Mouse (Mus musculus) embryonic facial prominence, embryonic 14.5 days (tissue): ENCODE measurements around the gene Alox12b. TPM values are rescaled to one million over a fixed set of nuclear protein-coding genes. Genes with fewer than 3 reads are reported as not detected.
A peak's percentile ranks its signal among the peaks of the same experiment; 100 is the strongest.

Source experiments
- ATAC-seq: fragments of 200-750 bp; cut with Nextera tagmentation; 2 replicates; pipeline ENCODE4 v1.8.0; 2017; ENCODE audit warnings: low read depth, moderate number of reproducible peaks, moderate TSS enrichment
- DNase-seq: peaks from one replicate; pipeline ENCODE4 v3.0.0-alpha.2; 2015; ENCODE audit warnings: low spot score
- H3K27ac ChIP-seq: fragments of 300-500 bp; sonication (generic); replicated peaks from 2 replicates; pipeline ENCODE4 v1.5.1; 2014; ENCODE audit warnings: low read depth, mild to moderate bottlenecking, low read length, moderate library complexity
- H3K27me3 ChIP-seq: fragments of 300-500 bp; sonication (generic); replicated peaks from 2 replicates; pipeline ENCODE4 v1.6.1; 2014; ENCODE audit warnings: low read length; ENCODE audit not compliant: control insufficient read depth, insufficient read depth
- H3K36me3 ChIP-seq: fragments of 300-500 bp; sonication (generic); 2 replicates; pipeline ENCODE4 v1.6.1; 2014; ENCODE audit warnings: low read length, mixed read lengths; ENCODE audit not compliant: control insufficient read depth, insufficient read depth
- H3K4me1 ChIP-seq: fragments of 300-500 bp; sonication (generic); 2 replicates; pipeline ENCODE4 v1.6.1; 2014; ENCODE audit warnings: antibody characterized with exemption, low read length; ENCODE audit not compliant: control insufficient read depth, insufficient read depth
- H3K4me2 ChIP-seq: fragments of 300-500 bp; sonication (generic); 2 replicates; pipeline ENCODE4 v1.6.1; 2014; ENCODE audit warnings: low read depth, mild to moderate bottlenecking, low read length, moderate library complexity, mixed read lengths
- H3K4me3 ChIP-seq: fragments of 300-500 bp; sonication (generic); 2 replicates; pipeline ENCODE4 v1.5.1; 2014; ENCODE audit warnings: low read depth, mild to moderate bottlenecking, low read length
- H3K9ac ChIP-seq: fragments of 300-500 bp; sonication (generic); 2 replicates; pipeline ENCODE4 v1.6.1; 2014; ENCODE audit warnings: low read depth, mild to moderate bottlenecking, low read length, moderate library complexity, mixed read lengths
- H3K9me3 ChIP-seq: fragments of 300-500 bp; sonication (generic); 2 replicates; pipeline ENCODE4 v1.6.1; 2016; ENCODE audit warnings: low read length; ENCODE audit not compliant: control insufficient read depth
- WGBS: fragments of 180-500 bp; shearing (Covaris S2); extraction: QIAGEN DNeasy Blood & Tissue Kit; methylation state at CpG from one replicate; pipeline ENCODE4 v1.1.7; 2014; 5-methylcytosine and 5-hydroxymethylcytosine counted together
- polyA plus RNA-seq: library from polyadenylated mRNA; unstranded; fragments of >200 nt; fragmentation: Nextera tagmentation; extraction: Ambion mirVana; gene quantifications from 2 replicates; pipeline ENCODE4 v1.2.1, GENCODE M21; 2014

Gene Alox12b
- polyA plus RNA-seq, 1 experiment from 2014 or later: 4.8 TPM

- DNase-seq: no peak
- Histone ChIP-seq H3K4me1 (peaks cover 12% of the 10 kb centered on the region), H3K36me3 (peaks cover 7% of the 10 kb centered on the region), H3K9me3 (no peaks in the 10 kb centered on the region), H3K27ac (no peak overlapping the region), H3K4me3 (no peak overlapping the region), H3K27me3 (no peaks in the 10 kb centered on the region), H3K4me2 (no peak overlapping the region), H3K9ac (no peak overlapping the region)
- WGBS: 70% methylated on average over 3 of the region's 3 CpGs
- no peak for ATAC-seq
Observed at GRCm38 (mm10) chr11:69114018-69114417, 42.8 kb upstream of the Alox12b start.

GRCm38 (mm10) chr11:69114621-69115020 is 42.2 kb upstream of the Alox12b start:
- Histone ChIP-seq H3K27me3 (no peaks in the 10 kb centered on the region), H3K36me3 (peaks cover 1% of the 10 kb centered on the region), H3K9me3 (no peaks in the 10 kb centered on the region), H3K4me3 (no peak overlapping the region), H3K4me2 (no peak overlapping the region), H3K27ac (no peak overlapping the region), H3K9ac (no peak overlapping the region), H3K4me1 (peaks cover 18% of the 10 kb centered on the region)
- 80% methylated on average over 3 of the region's 3 CpGs for whole genome bisulfite sequencing
- ATAC-seq (no peak), DNase-seq (no peak)

- Histone ChIP-seq H3K27me3 (no peaks in the 10 kb centered on the region), H3K9ac (no peak overlapping the region), H3K4me1 (peaks cover 28% of the 10 kb centered on the region), H3K9me3 (no peaks in the 10 kb centered on the region), H3K27ac (no peak overlapping the region), H3K4me3 (no peak overlapping the region), H3K36me3 (no peaks in the 10 kb centered on the region), H3K4me2 (peak overlapping the region; percentile 99)
- 57% methylated on average over 5 of the region's 5 CpGs for WGBS
- ATAC-seq (no peak), DNase-seq (no peak)
Observed at GRCm38 (mm10) chr11:69116843-69117242, 39.9 kb upstream of the Alox12b start.

GRCm38 (mm10) chr11:69117737-69118695 is 38.8 kb upstream of the Alox12b start:
- under 1% methylated on average over 38 of the region's 45 CpGs for whole genome bisulfite sequencing
- 0 out of 2 replicates have a peak, but pooled peaks have one; percentile 4 for ATAC-seq
- H3K4me1 ChIP-seq: peaks cover 21% of the 10 kb centered on the region

GRCm38 (mm10) chr11:69118765-69119164 is 38.0 kb upstream of the Alox12b start:
- Histone ChIP-seq H3K4me3 (peak overlapping the region; percentile 84), H3K9ac (peak overlapping the region; percentile 81; the same call in 1 of the 2 replicates), H3K27me3 (no peaks in the 10 kb centered on the region), H3K4me1 (peaks cover 21% of the 10 kb centered on the region), H3K9me3 (no peaks in the 10 kb centered on the region), H3K4me2 (peak overlapping the region; percentile 99), H3K36me3 (no peaks in the 10 kb centered on the region), H3K27ac (peak overlapping the region; percentile 78; the same call in 1 of the 2 replicates)
- 2% methylated on average over 15 of the region's 15 CpGs for WGBS
- peak; percentile 81 for DNase-seq
- ATAC-seq: 0 out of 2 replicates have a peak, but pooled peaks have one; percentile 10

More at GRCm38 (mm10) chr11:69117737-69118695, 38.8 kb upstream of the Alox12b start:
- no peaks in the 10 kb centered on the region for H3K9me3 ChIP-seq
- H3K27me3 ChIP-seq: no peaks in the 10 kb centered on the region
- H3K36me3 ChIP-seq: no peaks in the 10 kb centered on the region
- DNase-seq: peak; percentile 70
- H3K4me2 ChIP-seq: peak overlapping the region; percentile 99
- H3K9ac ChIP-seq: peak overlapping the region; percentile 81
- H3K4me3 ChIP-seq: peak overlapping the region; percentile 84
- H3K27ac ChIP-seq: peak overlapping the region; percentile 78

- Histone ChIP-seq H3K27me3 (no peaks in the 10 kb centered on the region), H3K36me3 (no peaks in the 10 kb centered on the region), H3K4me3 (peak overlapping the region; percentile 88), H3K9me3 (no peaks in the 10 kb centered on the region), H3K9ac (0 out of 2 replicates have a peak overlapping the region, but pooled peaks have one; percentile 37), H3K27ac (no peak overlapping the region), H3K4me2 (peak overlapping the region; percentile 99), H3K4me1 (peaks cover 21% of the 10 kb centered on the region)
- DNase-seq (no peak), ATAC-seq (no peak)
- 33% methylated on average over 14 of the region's 14 CpGs for WGBS
Observed at GRCm38 (mm10) chr11:69119446-69120155, 37.2 kb upstream of the Alox12b start.

GRCm38 (mm10) chr11:69120221-69121000 is 36.4 kb upstream of the Alox12b start, which contains the start of gene Hes7:
Gene Hes7, plus strand, starts transcription at chr11:69120404.
- peak; percentile 26 for DNase-seq
- Histone ChIP-seq H3K4me3 (peak within 1 kb of the TSS; percentile 88), H3K27ac (peak within 1 kb of the TSS; percentile 84; the same call in 1 of the 2 replicates)

More at GRCm38 (mm10) chr11:69120221-69121000, 36.4 kb upstream of the Alox12b start, which contains the start of gene Hes7:
- Histone ChIP-seq H3K4me1 (peaks cover 21% of the 10 kb centered on the region), H3K9me3 (no peaks in the 10 kb centered on the region), H3K9ac (peak within 1 kb of the TSS; percentile 65), H3K36me3 (no peaks in the 10 kb centered on the region), H3K27me3 (no peaks in the 10 kb centered on the region), H3K4me2 (peak within 1 kb of the TSS; percentile 99)
- 2% methylated on average over 27 of the region's 27 CpGs for WGBS
- ATAC-seq: no peak
